Mouse (Mus musculus) kidney, adult 8-10 months (tissue): ENCODE measurements around the gene Trim17.

Source experiments
- DNase-seq, 2 experiments: peaks; one replicate each; pipeline ENCODE4 v3.0.0; 2022

The Trim17 gene

DNA sequence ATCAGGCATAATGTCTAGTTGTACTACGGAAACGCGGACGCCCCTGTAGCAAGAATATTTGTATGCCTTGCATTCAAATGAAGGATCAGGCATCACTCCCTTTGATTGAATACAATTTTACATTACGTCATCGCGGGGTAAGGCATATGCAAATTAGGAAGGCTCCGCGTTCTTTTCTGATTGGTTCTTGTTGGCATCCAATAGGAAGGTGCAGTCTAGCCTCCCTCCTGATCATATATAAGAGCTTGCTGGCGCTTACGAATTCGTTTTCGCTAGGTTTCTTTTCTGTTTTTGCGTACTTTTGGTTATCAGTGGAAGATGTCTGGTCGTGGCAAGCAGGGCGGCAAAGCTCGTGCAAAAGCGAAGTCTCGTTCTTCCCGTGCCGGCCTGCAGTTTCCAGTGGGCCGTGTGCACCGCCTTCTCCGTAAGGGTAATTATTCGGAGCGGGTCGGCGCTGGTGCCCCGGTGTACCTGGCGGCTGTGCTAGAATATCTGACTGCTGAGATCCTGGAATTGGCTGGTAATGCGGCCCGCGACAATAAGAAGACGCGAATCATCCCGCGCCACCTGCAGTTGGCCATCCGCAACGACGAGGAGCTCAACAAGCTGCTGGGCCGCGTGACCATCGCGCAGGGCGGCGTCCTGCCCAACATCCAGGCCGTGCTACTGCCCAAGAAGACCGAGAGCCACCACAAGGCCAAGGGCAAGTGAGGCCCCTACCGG, at the start of gene Trim17, which contains the start of gene Hist3h2a:
TSS of gene Trim17 (plus strand) at position 266 of the 723 bp plus-strand sequence.
TSS of gene Hist3h2a (plus strand) at position 266 of the 723 bp plus-strand sequence.
- peak; percentile 89 to 97 for DNase-seq

DNA sequence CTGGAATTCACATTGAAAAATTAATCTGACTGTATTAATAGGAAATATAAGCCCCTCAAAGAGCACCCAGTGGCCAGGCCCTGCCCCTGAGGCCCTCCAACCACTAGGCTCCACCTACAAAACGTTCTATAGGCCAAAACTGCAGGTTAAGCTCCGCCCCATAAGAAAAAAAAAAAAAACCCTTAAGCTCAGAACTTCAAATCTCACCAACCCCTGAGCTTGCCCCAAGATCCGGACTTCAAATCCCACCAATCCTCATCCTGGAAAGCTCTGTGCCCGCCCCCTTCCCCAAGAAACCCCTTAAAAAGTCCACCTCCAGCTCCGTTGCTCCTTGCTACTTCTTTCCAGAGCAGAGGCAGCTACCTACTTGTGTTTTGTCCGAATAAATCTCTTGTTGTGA, 49.6 kb upstream of the Trim17 start:
- peak in 1 of 2 experiments; percentile 38 for DNase-seq

DNA sequence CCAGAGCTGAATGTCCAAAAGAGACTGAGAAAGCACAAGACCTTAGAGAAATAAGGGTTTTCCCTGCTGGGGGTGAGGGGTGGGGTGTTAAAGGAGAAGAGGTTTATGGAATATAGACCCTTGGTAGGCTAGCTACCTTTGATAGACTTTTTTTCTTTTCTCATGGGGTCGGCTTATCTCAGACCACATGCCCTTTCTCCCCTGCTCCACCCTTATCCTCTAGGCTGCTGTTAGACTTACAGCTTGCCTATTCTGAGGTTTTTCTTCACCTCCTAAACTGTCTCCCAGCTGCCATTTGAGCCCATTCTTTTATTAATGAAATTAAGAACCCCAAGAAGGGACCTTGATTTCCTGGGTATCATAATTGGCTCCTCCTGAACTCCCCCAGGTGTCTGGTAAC, 40.7 kb upstream of the Trim17 start:
- no peak for DNase-seq

DNA sequence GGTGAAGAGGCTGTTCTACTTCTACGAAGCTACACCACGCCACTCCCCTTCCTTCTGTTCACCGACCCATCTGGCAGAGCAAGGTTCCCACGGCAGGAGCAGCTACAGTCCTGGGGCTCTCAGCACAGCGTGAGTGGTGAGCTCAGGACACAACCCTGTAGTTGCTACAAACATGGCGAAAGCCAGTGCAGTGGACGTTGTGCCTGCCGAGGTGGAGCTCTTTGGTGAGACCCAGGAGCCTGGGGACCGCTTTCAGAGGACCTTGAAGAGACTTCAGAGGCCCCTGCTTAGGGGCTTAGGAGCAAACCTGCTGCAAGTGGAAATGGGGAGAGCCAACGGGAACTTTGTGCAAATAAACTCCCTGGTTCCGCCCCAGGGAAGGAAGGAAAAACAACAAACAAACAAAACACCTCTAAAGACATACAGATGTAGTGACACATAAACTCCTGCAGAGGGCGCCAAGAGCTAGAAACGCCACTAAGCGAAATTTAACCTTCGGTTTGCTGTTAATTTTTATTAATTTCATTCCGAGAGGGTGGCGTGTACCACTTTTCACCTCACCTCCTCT, 39.9 kb upstream of the Trim17 start:
- DNase-seq = peak in 1 of 2 experiments; percentile 23

DNA sequence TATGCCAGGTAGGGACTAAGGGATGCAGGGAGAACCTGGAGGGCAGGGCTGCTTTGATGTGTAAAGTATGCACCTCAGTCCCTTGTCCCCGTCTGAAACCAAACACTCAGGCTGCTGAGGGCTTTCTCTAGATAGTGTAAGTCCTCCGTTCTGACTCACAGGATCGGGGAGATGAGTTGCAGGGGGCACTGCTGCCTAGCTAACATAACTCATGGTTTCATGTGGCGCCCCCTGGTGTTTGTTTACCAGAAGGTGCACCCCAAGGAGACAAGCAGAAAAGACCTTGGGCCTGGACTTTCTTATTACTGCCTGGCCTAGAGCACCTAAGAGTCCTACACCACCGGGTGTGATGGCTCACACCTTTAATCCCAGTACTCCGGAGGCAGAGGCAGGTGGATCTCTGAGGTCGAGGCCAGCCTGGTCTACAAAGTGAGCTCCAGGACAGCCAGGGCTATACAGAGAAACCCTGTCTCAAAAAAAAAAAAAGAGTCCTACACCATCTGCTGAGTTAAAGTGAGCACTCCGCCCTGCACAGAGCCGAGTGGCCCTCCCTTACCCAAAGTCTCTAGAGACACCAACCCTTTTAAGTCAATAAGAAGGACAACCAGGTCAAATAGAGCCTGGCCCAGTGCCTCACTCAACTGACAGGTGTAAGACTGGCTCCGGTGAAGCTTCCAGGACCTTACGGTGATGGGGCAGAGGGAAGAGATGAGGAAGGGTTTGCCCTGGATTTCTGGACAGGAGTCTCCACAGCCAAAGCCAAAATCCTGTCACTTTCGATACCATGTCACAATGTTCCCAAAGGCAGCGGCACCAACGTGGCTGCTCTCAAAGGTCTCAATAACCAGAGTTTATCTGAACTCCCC, 37.4 kb upstream of the Trim17 start:
- DNase-seq = peak in 1 of 2 experiments; percentile 40

DNA sequence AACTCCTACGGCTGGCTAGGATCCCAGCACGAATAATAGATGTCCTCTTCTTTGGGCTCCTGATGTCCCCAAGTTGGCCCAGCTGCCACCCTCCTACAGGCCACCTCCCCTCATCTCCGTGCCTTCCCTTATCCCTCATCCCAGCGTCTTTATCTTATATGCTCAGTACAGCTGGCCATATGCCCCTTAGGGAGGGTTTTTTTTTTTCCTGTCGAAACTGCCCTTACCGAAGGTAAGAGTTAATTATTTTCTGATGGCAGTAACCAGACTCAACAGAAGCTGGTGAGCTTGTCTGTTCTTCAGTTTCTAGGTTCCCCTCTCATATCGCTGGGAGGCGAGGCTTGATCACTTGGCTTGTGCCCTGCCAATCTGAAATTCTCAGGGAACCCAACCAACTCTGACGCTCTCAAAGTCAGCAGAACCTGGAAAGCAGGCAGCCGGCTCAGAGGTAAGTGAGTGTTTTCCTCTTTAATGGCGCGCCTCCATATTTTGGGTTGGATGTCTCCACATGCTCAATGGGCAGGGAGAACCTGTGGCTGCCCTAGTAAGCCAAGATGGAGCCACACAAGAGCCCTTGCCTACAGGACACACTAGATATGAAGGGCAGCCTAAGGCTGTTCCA, 36.6 kb upstream of the Trim17 start, which contains the start of gene Btnl10:
TSS of gene Btnl10 (plus strand) at position 164 of the 622 bp plus-strand sequence.
- no peak for DNase-seq

DNA sequence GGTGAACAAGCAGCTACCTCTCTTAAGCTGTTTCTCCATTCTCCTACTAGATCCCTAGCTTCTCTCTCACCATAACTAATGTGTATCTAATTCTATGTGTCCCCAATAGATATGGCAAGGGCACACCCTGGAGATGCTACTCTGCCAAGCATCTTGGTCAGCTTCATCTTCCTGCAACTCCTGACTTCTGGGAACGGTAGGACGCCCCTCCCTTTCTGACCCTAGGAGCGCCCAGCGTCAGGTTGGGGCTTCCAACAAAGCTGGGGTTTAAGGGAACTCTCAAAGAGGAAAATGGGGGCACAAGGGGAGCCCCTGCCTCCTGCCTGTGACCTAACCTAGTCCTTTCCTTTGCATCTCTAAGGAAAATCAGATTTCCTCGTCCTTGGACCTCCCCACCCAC, 35.7 kb upstream of the Trim17 start:
- DNase-seq = no peak

DNA sequence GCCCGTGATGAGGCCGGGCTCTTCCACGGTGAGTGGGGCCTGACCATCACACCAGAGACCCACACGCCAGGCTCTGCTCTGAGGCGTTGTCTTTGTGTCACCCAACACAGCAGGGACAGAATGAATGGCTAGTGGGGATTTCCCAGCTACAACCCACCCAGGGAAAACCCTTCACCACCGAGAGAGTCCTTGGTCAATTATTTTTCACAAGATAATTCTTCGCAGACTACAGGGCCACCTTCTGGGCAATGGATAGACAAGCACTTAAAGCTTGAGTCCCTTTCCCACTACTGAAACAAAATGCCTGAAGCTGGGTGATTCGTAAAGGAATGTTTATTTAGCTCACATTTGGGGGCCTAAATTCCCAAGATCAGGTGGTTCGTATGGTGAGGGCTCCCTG, 32.1 kb upstream of the Trim17 start:
- DNase-seq = no peak

DNA sequence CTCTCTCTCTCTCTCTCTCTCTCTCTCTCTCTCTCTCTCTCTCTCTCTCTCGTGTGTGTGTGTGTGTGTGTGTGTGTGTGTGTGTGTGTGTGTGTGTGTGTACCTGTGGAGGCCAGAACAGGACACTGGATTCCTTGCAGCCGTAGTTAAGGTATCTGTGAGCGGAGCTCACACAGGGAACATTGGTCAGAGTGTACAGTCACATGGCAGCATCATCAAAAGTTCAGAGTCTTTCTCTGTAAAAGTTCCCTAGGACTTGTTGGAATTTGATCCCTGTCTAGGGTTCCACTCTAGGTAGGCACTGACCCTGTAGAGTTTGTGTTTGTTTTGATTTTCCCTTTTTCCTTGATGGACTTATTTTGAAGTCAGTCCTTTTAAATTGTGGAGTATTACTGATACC, 27.8 kb upstream of the Trim17 start:
- peak; percentile 58 to 74 for DNase-seq

DNA sequence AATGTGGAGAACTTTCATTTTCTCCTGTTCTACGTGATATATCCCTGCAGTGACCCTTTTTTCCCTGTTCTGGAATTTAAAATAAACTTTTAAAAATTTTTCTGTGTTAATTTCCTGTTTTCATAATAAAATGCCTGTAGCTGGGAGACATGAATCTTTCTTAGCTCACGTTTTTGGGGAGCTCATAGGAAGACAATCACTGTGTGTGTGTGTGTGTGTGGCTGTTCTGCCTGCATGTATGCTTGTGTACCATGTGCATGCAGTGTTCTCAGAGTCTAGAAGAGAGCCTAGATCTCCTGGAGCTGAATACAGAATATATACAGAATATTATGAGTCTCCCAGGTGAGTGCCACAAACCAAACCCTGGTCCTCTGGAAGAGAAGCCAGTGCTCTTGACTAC, 27.4 kb upstream of the Trim17 start:
- DNase-seq = no peak

DNA sequence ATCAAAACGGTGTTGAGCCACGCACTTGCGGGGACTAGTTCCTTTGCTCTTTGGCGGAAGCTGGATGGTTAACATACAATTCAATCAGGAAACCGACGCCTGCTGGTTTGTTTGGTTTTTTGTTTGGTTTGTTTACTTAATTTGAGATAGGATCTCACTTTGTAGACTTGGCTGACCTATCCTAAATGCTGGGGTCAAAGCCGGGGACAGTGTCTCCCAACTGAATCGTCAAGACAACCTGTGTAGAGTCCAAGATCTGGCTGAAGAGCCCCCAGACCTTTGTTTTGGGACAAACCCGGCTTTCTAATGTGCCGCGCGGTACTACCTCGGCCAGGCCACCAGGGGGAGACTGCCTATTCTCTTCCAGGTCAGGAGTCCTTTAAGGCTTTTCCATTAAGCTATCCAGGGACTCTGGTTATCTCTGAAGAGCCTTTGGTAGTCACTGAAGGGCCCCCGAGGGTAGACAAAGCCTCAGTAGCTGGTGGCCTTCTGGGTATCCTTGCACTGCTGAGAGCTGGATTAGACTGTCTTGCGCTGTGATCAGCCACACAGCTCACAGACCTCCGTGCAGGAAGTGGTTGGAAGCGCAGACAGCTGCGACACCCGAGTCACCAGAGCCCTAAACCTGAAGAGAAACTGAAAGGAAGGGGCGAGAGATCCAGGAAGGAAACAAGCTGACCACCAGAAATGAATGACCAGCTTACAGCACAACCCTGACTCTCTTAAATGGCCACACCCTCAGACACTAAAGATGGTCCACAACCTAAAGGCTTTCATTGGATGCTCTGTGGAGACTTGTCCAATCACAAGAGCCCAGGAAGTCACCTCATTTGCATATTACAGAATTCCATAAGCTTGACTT, 26.5 kb upstream of the Trim17 start:
- DNase-seq = peak; percentile 45 to 56

DNA sequence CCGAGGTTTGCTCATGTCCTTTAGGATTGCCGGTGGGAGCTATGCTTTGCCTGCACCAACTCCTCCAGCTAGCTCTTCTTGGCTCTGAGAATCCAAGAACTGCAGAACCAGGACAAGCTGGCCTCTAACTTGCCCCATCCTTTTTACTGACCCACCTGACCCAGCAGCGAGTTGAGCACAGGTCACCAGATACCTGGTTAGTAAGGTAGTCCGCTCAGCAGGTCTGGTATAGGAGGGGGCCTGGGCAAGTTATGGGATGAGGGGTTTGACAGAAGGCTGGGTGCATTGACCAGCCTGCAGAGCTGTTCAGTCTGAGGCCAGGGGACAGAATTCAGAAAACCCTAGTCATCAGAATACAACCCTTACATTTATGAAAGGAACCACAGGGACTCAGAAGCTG, 25.4 kb upstream of the Trim17 start:
- no peak for DNase-seq

DNA sequence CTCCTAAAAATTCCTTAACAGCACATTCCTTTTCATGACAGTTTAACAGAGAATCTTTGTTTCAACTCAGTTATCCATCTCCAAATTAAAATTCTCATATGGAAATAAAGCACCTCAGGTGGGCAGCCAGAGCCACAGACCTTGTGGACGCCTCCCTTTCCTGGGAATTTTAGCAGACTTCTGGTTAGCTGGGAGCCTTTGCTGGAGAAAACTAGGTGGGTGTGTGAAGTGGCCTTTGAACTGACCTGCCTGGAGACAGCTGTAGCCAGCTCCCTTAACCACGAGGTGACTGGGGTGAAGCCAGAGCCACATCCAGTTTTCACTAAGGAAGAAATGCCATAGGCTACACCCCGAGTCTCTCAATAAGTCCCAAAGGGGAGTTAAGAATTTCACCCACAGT, 24.8 kb upstream of the Trim17 start:
- peak; percentile 49 to 63 for DNase-seq

DNA sequence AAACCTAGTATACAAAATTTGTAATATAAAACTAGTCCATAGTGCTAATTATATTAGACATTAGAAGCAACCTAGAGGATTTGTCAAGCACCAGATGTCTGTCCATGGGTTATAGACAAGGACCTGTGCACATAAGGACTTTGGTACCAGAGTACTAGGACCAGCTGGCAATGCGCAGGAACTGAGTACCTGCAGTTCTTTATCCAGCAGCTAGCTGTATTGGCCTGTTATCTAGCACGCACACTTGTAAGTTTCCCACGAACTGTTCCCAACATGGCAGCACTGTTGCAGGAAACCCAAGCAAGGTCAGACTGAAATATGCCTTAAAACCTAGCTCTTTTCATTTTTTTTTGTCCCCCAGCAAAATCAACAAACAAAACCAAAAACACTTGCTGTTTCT, 24.2 kb upstream of the Trim17 start:
- DNase-seq = no peak

DNA sequence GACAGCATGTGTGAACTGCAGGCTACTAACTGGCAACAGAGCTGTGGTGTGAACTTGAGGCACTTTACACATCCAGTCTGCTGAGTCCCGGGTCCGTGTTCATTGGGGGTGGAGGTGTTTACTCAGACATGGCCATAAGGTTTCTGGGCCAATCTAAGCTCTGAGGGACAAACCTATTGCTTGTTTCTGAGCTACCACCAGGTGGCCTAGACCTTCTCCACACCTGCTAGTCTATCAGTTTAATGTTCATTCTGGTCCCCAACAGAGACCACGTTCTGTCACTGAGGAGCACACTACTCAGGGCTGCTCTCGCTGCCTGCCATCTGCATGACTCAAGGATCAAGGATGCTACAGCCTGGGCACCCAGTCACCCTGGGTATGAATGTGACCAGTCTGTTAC, 22.9 kb upstream of the Trim17 start:
- DNase-seq = no peak

DNA sequence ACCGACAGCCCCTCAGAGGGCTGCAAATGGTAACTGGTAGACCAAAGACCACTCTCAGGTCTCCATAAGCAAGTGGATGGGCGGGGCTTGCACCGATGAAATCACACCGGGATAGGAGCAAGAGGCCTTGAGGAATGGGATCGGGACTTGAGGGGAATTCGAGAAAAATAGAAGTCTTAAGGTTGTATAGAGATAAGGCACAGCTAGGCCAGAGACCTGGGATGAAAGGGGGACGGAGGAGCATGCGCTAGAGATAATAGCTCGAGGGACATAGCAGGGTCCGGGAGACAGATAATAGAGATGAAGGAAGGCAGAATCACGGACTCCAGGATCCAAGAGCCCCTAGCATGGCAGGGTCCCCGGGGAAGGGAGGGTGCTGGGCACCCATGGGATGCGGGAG, 16.6 kb upstream of the Trim17 start:
- DNase-seq = no peak

DNA sequence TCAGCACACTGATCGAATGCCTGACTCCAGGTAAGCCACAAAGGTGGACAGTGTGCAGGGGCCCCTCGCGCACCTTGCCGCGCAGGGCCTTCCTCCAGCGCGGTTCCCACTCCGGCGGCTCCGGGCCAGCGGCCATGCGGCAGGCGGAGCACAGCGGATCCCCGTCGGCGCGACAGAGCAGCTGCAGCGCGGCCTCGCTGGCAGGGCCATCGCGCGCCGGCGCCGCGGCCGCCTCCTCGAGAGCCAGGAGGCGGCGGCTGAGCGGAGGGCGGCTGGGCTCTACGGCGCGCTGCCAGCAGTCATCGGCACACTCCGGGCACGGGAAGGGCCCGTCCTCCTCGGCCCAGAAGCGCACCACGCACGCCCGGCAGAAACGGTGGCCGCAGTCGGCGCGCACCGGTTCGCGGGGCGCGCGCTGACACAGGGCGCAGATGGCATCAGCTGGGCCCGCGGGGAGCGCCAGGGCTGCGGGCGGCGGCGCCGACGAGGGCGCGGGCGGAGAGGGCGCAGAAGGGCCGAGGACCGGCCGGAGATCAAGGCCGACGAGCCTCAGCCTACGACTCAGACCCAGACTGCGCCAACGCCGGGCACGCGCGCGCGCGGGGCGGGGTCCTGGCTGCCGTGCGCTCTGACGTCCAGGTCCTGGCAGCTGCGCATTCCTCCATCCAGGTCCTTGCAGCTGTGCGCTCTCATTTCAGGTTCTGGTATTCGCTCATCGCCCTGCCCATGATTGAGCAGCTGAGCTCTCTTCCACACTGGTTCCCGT, 16.0 kb upstream of the Trim17 start, which contains the start of gene Rnf187:
TSS of gene Rnf187 (minus strand) at position 595 of the 766 bp plus-strand sequence.
- peak; percentile 91 to 93 for DNase-seq

DNA sequence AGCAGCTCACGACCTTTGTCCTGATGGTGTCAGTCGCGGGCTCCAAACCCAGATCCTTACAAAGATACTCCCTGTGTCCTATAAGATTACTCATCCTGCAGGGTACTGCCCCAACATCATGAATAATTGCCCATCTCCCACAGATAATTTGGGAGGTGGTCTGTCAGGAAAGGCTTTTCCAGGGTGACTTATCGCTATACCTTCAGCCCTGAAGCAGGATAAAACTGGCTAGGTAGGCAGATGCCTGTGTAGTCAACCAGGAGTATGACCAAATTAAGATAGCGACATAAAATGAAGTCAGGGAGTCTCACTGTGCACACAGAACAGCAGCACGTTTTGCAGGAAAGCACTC, 15.4 kb upstream of the Trim17 start:
- DNase-seq = no peak

DNA sequence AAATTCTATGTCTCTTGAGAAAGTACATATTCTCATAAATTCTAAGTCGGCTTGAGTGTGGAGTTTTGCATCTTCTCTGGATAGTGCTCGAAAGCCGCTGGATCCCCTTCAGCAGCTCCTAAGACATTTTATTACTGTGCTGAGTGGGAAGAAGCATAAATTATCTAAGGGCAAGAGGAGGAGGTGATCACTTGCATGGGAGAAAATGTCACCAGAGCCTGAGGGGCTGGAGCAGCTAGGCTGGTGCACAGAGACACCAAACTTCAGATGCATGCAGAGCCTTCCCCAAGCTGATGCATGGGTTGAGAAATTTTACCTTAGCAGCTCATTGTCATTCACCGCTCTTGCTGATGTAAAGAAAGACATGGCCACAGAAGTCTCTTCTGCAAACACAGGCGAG, 10.3 kb upstream of the Trim17 start:
- DNase-seq = no peak

DNA sequence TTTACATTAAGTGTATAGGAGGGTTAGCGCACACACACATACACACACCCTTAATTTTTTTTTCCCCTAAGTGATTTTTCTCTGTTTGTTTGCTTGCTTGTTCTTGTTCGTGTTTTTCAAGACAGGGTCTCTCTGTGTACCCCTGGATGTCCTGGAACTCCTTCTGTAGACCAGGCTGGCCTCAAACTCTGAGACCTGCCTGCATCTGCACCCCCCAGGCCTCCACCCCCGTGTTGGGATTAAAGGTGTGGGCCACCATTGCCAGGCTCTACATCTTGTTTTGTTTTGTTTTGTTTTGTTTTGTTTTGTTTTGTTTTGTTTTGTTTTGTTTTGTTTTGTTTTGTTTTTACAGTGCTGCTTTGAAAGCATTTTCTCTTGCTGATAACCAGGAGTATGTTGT, 7.2 kb upstream of the Trim17 start:
- no peak for DNase-seq

DNA sequence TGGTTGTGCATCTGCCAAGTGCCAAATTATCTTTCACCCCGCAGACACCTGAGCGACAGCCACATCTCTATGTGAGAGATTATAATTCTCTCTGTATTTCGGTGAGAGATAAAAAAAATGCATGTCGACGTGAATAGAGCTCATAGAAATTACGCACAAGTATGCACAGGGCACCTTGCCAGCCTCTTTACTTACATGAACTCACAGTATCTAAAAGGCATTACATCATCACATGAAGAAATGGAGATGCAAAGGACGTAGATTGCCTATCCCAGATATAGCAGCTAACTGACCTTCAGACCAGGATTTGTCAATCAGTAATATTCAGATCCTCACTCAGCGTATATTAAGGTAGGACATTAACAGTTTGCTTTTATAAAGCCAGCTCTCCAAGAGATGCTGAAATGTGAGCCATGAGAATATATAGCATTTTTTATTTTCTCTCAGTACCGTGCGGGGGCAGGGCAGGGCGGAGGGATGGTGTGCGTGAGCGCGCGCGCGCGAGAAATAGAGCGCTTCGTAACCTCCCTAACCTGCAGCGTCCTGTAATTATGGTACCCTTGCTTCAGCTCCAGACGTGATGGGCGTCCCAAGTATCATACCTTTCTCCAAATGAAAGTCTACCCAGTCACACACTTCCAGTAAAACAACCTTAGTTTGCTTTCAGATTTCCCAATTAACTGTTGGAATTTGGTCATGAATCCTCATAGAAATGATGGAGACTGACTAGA, 6.5 kb upstream of the Trim17 start:
- DNase-seq = no peak
